Mouse (Mus musculus) forebrain, postnatal 0 days (tissue): ENCODE measurements around the gene Smco2. TPM values are rescaled to one million over a fixed set of nuclear protein-coding genes. Genes with fewer than 3 reads are reported as not detected.
A peak's percentile ranks its signal among the peaks of the same experiment; 100 is the strongest.

Experiments used
- ATAC-seq: fragments of 200-750 bp; cut with Nextera tagmentation; 2 replicates; pipeline ENCODE4 v1.8.0; 2017; ENCODE audit warnings: mild to moderate bottlenecking, moderate library complexity
- DNase-seq: peaks from one replicate; pipeline ENCODE4 v3.0.0-alpha.2; 2015
- H3K27ac ChIP-seq: fragments of 300-500 bp; sonication (generic); 2 replicates; pipeline ENCODE4 v1.5.1; 2014; ENCODE audit warnings: low read depth, mild to moderate bottlenecking, antibody characterized with exemption, low read length, moderate library complexity, mixed read lengths
- H3K27me3 ChIP-seq: fragments of 300-500 bp; sonication (generic); 2 replicates; pipeline ENCODE4 v1.6.1; 2014; ENCODE audit warnings: mild to moderate bottlenecking, low read length, mixed read lengths; ENCODE audit not compliant: insufficient read depth
- H3K36me3 ChIP-seq: fragments of 300-500 bp; sonication (generic); 2 replicates; pipeline ENCODE4 v1.6.1; 2014; ENCODE audit warnings: mild to moderate bottlenecking, moderate library complexity; ENCODE audit not compliant: insufficient read depth
- H3K4me1 ChIP-seq: fragments of 300-500 bp; sonication (generic); 2 replicates; pipeline ENCODE4 v1.6.1; 2014; ENCODE audit warnings: antibody characterized with exemption; ENCODE audit not compliant: insufficient read depth
- H3K4me2 ChIP-seq: fragments of 300-500 bp; sonication (generic); 2 replicates; pipeline ENCODE4 v1.6.1; 2014; ENCODE audit warnings: low read depth, mild to moderate bottlenecking, moderate library complexity
- H3K4me3 ChIP-seq: fragments of 300-500 bp; sonication (generic); 2 replicates; pipeline ENCODE4 v1.5.1; 2014; ENCODE audit warnings: low read depth, low read length, mixed read lengths
- H3K9ac ChIP-seq: fragments of 300-500 bp; sonication (generic); 2 replicates; pipeline ENCODE4 v1.6.1; 2014; ENCODE audit warnings: mild to moderate bottlenecking
- H3K9me3 ChIP-seq: fragments of 300-500 bp; sonication (generic); 2 replicates; pipeline ENCODE4 v1.6.1; 2016; ENCODE audit warnings: low read length
- CTCF ChIP-seq: sonication (generic); IDR thresholded peaks from 2 replicates; pipeline ENCODE4 v1.5.1; 2016; ENCODE audit warnings: antibody characterized with exemption, control low read depth, low read depth
- WGBS: fragments of 180-500 bp; shearing (Covaris S2); extraction: QIAGEN DNeasy Blood & Tissue Kit; methylation state at CpG from one replicate; pipeline ENCODE4 v1.1.7; 2014; 5-methylcytosine and 5-hydroxymethylcytosine counted together
- polyA plus RNA-seq: library from polyadenylated mRNA; unstranded; fragments of >200 nt; fragmentation: Nextera tagmentation; extraction: Ambion mirVana; gene quantifications from 2 replicates; pipeline ENCODE4 v1.2.1, GENCODE M21; 2015
- total RNA-seq: library from RNA; depleted of rRNA; stranded (reverse); fragments of >200 nt; gene quantifications from 2 replicates; pipeline ENCODE4 v1.2.3, GENCODE M21; 2014

Smco2 gene
- total and polyA plus RNA-seq, 2 experiments from 2014 or later: not detected

GRCm38 (mm10) chr6:146831320-146831719 lies 18.6 kb upstream of the Smco2 start:
- no peak for ATAC-seq
- no peak for TF ChIP-seq CTCF
- WGBS: 89% methylated on average over 12 of the region's 12 CpGs
- no peaks in the 10 kb centered on the region for H3K9me3 ChIP-seq
- H3K27ac ChIP-seq: no peak overlapping the region
- no peaks in the 10 kb centered on the region for H3K4me1 ChIP-seq
- no peak for DNase-seq
- no peaks in the 10 kb centered on the region for H3K27me3 ChIP-seq
- no peak overlapping the region for H3K9ac ChIP-seq
- H3K4me3 ChIP-seq: no peak overlapping the region
- H3K36me3 ChIP-seq: no peaks in the 10 kb centered on the region
- no peak overlapping the region for H3K4me2 ChIP-seq

- TF ChIP-seq CTCF: peak; percentile 95
- Histone ChIP-seq H3K9ac (no peak overlapping the region), H3K4me1 (no peaks in the 10 kb centered on the region), H3K36me3 (no peaks in the 10 kb centered on the region), H3K4me3 (no peak overlapping the region), H3K4me2 (no peak overlapping the region), H3K27me3 (no peaks in the 10 kb centered on the region), H3K27ac (no peak overlapping the region), H3K9me3 (no peaks in the 10 kb centered on the region)
- peak; percentile 87 for DNase-seq
- ATAC-seq: peak; percentile 94
- 77% methylated on average over 6 of the region's 6 CpGs for WGBS
Measured at GRCm38 (mm10) chr6:146833485-146834314, 16.2 kb upstream of the Smco2 start.

GRCm38 (mm10) chr6:146834342-146834741 lies 15.6 kb upstream of the Smco2 start:
- DNase-seq: no peak
- H3K4me3 ChIP-seq: no peak overlapping the region
- no peak for ATAC-seq
- no peaks in the 10 kb centered on the region for H3K9me3 ChIP-seq
- no peak overlapping the region for H3K9ac ChIP-seq
- H3K4me1 ChIP-seq: no peaks in the 10 kb centered on the region
- no peak for TF ChIP-seq CTCF
- H3K4me2 ChIP-seq: no peak overlapping the region
- no peak overlapping the region for H3K27ac ChIP-seq
- 80% methylated on average over 3 of the region's 3 CpGs for WGBS
- no peaks in the 10 kb centered on the region for H3K27me3 ChIP-seq
- no peaks in the 10 kb centered on the region for H3K36me3 ChIP-seq

GRCm38 (mm10) chr6:146835784-146836183 lies 14.1 kb upstream of the Smco2 start:
- Histone ChIP-seq H3K4me1 (no peaks in the 10 kb centered on the region), H3K4me2 (no peak overlapping the region), H3K27me3 (no peaks in the 10 kb centered on the region), H3K9me3 (no peaks in the 10 kb centered on the region), H3K27ac (no peak overlapping the region), H3K36me3 (no peaks in the 10 kb centered on the region), H3K9ac (no peak overlapping the region), H3K4me3 (no peak overlapping the region)
- TF ChIP-seq CTCF: no peak
- DNase-seq (no peak), ATAC-seq (no peak)
- WGBS: 41% methylated on average over 4 of the region's 4 CpGs

GRCm38 (mm10) chr6:146837316-146837715 lies 12.6 kb upstream of the Smco2 start:
- Histone ChIP-seq H3K9me3 (no peaks in the 10 kb centered on the region), H3K9ac (no peak overlapping the region), H3K36me3 (no peaks in the 10 kb centered on the region), H3K4me3 (no peak overlapping the region), H3K4me2 (no peak overlapping the region), H3K27ac (no peak overlapping the region), H3K27me3 (no peaks in the 10 kb centered on the region), H3K4me1 (no peaks in the 10 kb centered on the region)
- DNase-seq: no peak
- 66% methylated on average over 7 of the region's 7 CpGs for WGBS
- no peak for ATAC-seq
- TF ChIP-seq CTCF: no peak

- Histone ChIP-seq H3K9me3 (no peaks in the 10 kb centered on the region), H3K27me3 (no peaks in the 10 kb centered on the region), H3K36me3 (no peaks in the 10 kb centered on the region), H3K27ac (no peak overlapping the region), H3K4me2 (no peak overlapping the region), H3K4me1 (no peaks in the 10 kb centered on the region), H3K9ac (no peak overlapping the region), H3K4me3 (no peak overlapping the region)
- 94% methylated on average over 5 of the region's 5 CpGs for WGBS
- DNase-seq: no peak
- ATAC-seq: no peak
- TF ChIP-seq CTCF: peak; percentile 8; the same call in 1 of the 2 replicates
Measured at GRCm38 (mm10) chr6:146838366-146838765, 11.5 kb upstream of the Smco2 start.

- Histone ChIP-seq H3K27me3 (no peaks in the 10 kb centered on the region), H3K27ac (no peak overlapping the region), H3K9ac (no peak overlapping the region), H3K36me3 (no peaks in the 10 kb centered on the region), H3K9me3 (no peaks in the 10 kb centered on the region), H3K4me2 (no peak overlapping the region), H3K4me1 (no peaks in the 10 kb centered on the region), H3K4me3 (no peak overlapping the region)
- ATAC-seq (no peak), DNase-seq (no peak)
- TF ChIP-seq CTCF: no peak
- WGBS: 95% methylated on average over 4 of the region's 4 CpGs
Measured at GRCm38 (mm10) chr6:146838863-146839262, 11.0 kb upstream of the Smco2 start.
